Mouse (Mus musculus) spleen, adult 2 months (tissue): ENCODE measurements at regions not wholly inside any gene's neighbourhood (a gene's known extent, or its start where the extent isn't known, plus 50 kb on each side); places are given as distances from the start of the nearest gene placed in this dataset.

Experiments
- CTCF ChIP-seq: fragments of 200-500 bp; IDR thresholded peaks from 2 replicates; pipeline ENCODE4 v1.5.1; 2011; ENCODE audit warnings: mild to moderate bottlenecking, inconsistent platforms; ENCODE audit not compliant: insufficient read depth, insufficient read length, insufficient replicate concordance; ENCODE audit errors: extremely low read depth
- POLR2A ChIP-seq: fragments of 200-500 bp; IDR thresholded peaks from 2 replicates; pipeline ENCODE4 v1.6.1; 2011; ENCODE audit warnings: low read depth, low read length, inconsistent platforms

GRCm38 (mm10) chr16:93511517-93511916 is 92.3 kb downstream of the Setd4 start:
- TF ChIP-seq CTCF (no peak), POLR2A (no peak)
